Mouse (Mus musculus) layer of hippocampus, postnatal 25 days (tissue): ENCODE measurements around the gene Nisch. TPM values are rescaled to one million over a fixed set of nuclear protein-coding genes. Genes with fewer than 3 reads are reported as not detected.

ENCODE experiments used
- DNase-seq, 2 experiments: peaks; one replicate each; pipeline ENCODE4 v3.0.0; 2022; ENCODE audit warnings: mixed read lengths in 2 of 2, low spot score in 1 of 2; ENCODE audit errors: extremely low spot score in 1 of 2
- total RNA-seq, 2 experiments: library from RNA; stranded (reverse); gene quantifications; 2 replicates each; pipeline ENCODE4 v1.2.3; 2021

Nisch gene
- total RNA-seq, 2 experiments from 2014 or later, result 431 to 467 TPM

GRCm38 (mm10) chr14:31165458-31165857 lies 51.3 kb downstream of the Nisch start:
- no peak for DNase-seq

- no peak for DNase-seq
These were observed 51.7 kb downstream of the Nisch start for GRCm38 (mm10) chr14:31165010-31165409.

- DNase-seq, result no peak
These were observed 52.7 kb downstream of the Nisch start for GRCm38 (mm10) chr14:31164067-31164466.

- DNase-seq, result no peak
These were observed 55.1 kb downstream of the Nisch start for GRCm38 (mm10) chr14:31161638-31162037.

GRCm38 (mm10) chr14:31161191-31161590 lies 55.6 kb downstream of the Nisch start:
- no peak for DNase-seq

GRCm38 (mm10) chr14:31160196-31161150 lies 56.3 kb downstream of the Nisch start:
- DNase-seq, result no peak

GRCm38 (mm10) chr14:31145694-31146093 lies 71.1 kb downstream of the Nisch start:
- no peak for DNase-seq

- DNase-seq, result no peak
These were observed 75.7 kb downstream of the Nisch start for GRCm38 (mm10) chr14:31141011-31141410.

GRCm38 (mm10) chr14:31140141-31140540 lies 76.6 kb downstream of the Nisch start:
- DNase-seq, result no peak

GRCm38 (mm10) chr14:31139666-31140065 lies 77.1 kb downstream of the Nisch start:
- DNase-seq, result no peak

- no peak for DNase-seq
These were observed 77.8 kb downstream of the Nisch start for GRCm38 (mm10) chr14:31138897-31139429.

- DNase-seq, result no peak
These were observed 78.4 kb downstream of the Nisch start for GRCm38 (mm10) chr14:31138219-31138896.

GRCm38 (mm10) chr14:31137791-31138190 lies 79.0 kb downstream of the Nisch start:
- no peak for DNase-seq

GRCm38 (mm10) chr14:31137281-31137595 lies 79.5 kb downstream of the Nisch start:
- no peak for DNase-seq

GRCm38 (mm10) chr14:31136411-31137280 lies 80.1 kb downstream of the Nisch start:
- DNase-seq, result no peak

- no peak for DNase-seq
These were observed 81.0 kb downstream of the Nisch start for GRCm38 (mm10) chr14:31135495-31136410.

- DNase-seq, result no peak
These were observed 82.4 kb downstream of the Nisch start for GRCm38 (mm10) chr14:31134015-31135000.

- no peak for DNase-seq
These were observed 83.6 kb downstream of the Nisch start for GRCm38 (mm10) chr14:31133023-31133665.
